In the genomic region with DNA sequence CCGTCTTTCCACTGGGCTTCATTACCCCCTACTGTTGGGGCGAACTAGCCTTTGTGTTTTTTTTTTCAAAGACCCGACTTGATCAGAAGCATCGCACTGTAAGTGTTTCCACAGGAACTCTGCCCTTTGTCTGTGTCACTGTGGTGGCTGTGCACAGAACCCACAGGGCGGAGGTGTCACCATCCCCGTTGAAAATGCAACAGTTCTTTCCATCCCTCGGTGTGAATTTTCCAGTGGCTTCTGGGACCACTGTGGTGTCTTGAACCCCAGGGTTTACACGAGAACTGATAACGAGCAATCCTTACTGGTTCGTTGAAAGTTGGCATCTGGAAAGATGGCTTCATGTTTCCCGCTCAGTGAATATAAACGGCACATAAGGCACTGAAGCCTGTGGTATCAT, we compare ENCODE assay signal across 25 mouse cellular contexts. TPM values are rescaled to one million over a fixed set of nuclear protein-coding genes. Genes with fewer than 3 reads are reported as not detected.
DNase-seq lines count a peak whose midpoint lies in the region; ATAC-seq and TF ChIP-seq lines count a peak whose summit lies in the region.
"Had no signal": no experiment of that assay in that cellular context is flagged by ENCODE, and none has a peak within 500 bp of the region (broad histone marks: within the 10 kb centered on the region; RNA-seq: fewer than 3 reads in every experiment).

No protein-coding gene starts in this region.

- WGBS in spleen, adult 2 months, result 64% methylated on average over 12 of the region's 12 CpGs
- WGBS in small intestine, adult 2 months, result 65% methylated on average over 12 of the region's 12 CpGs
- 68% methylated on average over 12 of the region's 12 CpGs for WGBS in hindbrain, postnatal 0 days

- no peaks in the 10 kb centered on the region for H3K36me3 ChIP-seq in spleen, adult 2 months (ENCODE audit: control insufficient read depth, insufficient read depth, low read length)
- H3K36me3 ChIP-seq in small intestine, adult 2 months (ENCODE audit: control insufficient read depth, insufficient read depth, low read length), result no peaks in the 10 kb centered on the region
- H3K36me3 ChIP-seq in hindbrain, postnatal 0 days (ENCODE audit: insufficient read depth, low read length), result no peaks in the 10 kb centered on the region
- H3K36me3 ChIP-seq: forebrain, embryonic 10.5 days; heart, embryonic 15.5 days; hindbrain, embryonic 10.5 days; limb, embryonic 15.5 days; liver, embryonic 15.5 days had no signal

- no peak overlapping the region for H3K4me3 ChIP-seq in spleen, adult 2 months (ENCODE audit: extremely low read depth, insufficient read depth, insufficient read length)
- H3K4me3 ChIP-seq in brown adipose tissue, adult 24 weeks (ENCODE audit: insufficient read depth, low read depth, low read length), result no peak overlapping the region
- H3K4me3 ChIP-seq in small intestine, adult 2 months (ENCODE audit: low read depth, low read length), result no peak overlapping the region
- H3K4me3 ChIP-seq in hindbrain, postnatal 0 days (ENCODE audit: low read length), result no peak overlapping the region
- H3K4me3 ChIP-seq: forebrain, embryonic 10.5 days; heart, embryonic 15.5 days; hindbrain, embryonic 10.5 days; limb, embryonic 15.5 days; liver, embryonic 15.5 days; megakaryocyte, embryonic 14.5 days had no signal

- no peaks in the 10 kb centered on the region for H3K27me3 ChIP-seq in spleen, adult 2 months (ENCODE audit: control insufficient read depth, insufficient read depth, low read length)
- H3K27me3 ChIP-seq in small intestine, adult 2 months (ENCODE audit: control insufficient read depth, insufficient read depth, low read length), result no peaks in the 10 kb centered on the region
- no peaks in the 10 kb centered on the region for H3K27me3 ChIP-seq in hindbrain, postnatal 0 days (ENCODE audit: insufficient read depth, low read length)
- H3K27me3 ChIP-seq: heart, embryonic 15.5 days; limb, embryonic 15.5 days; liver, embryonic 15.5 days had no signal

- no peak overlapping the region for H3K4me2 ChIP-seq in hindbrain, postnatal 0 days (ENCODE audit: low read depth, low read length)
- H3K4me2 ChIP-seq: heart, embryonic 15.5 days; limb, embryonic 15.5 days; liver, embryonic 15.5 days had no signal

- no peaks in the 10 kb centered on the region for H3K9me3 ChIP-seq in hindbrain, postnatal 0 days (ENCODE audit: low read length)
- H3K9me3 ChIP-seq: forebrain, embryonic 10.5 days; heart, embryonic 15.5 days; hindbrain, embryonic 10.5 days; limb, embryonic 15.5 days; liver, embryonic 15.5 days; megakaryocyte, embryonic 14.5 days had no signal

- TF ChIP-seq POLR2A in spleen, adult 2 months (IDR thresholded peaks at IDR 0.05; ENCODE audit: low read depth, low read length), result no peak
- no peak for TF ChIP-seq POLR2A in small intestine, adult 2 months (IDR thresholded peaks at IDR 0.05; ENCODE audit: low read depth, low read length)

- H3K27ac ChIP-seq in spleen, adult 2 months (ENCODE audit: insufficient read depth, low read length), result peak overlapping the region; percentile 65
- H3K27ac ChIP-seq in brown adipose tissue, adult 24 weeks (replicated peaks; ENCODE audit: low read depth, low read length), result 0 out of 2 replicates have a peak overlapping the region, but pooled peaks have one; percentile 19
- H3K27ac ChIP-seq in small intestine, adult 2 months (ENCODE audit: insufficient read depth, low read depth, low read length), result peak overlapping the region; percentile 44; the same call in 1 of the 2 replicates
- H3K27ac ChIP-seq in hindbrain, postnatal 0 days, result no peak overlapping the region
- H3K27ac ChIP-seq: forebrain, embryonic 10.5 days; heart, embryonic 15.5 days; hindbrain, embryonic 10.5 days; limb, embryonic 15.5 days; liver, embryonic 15.5 days had no signal

- H3K9ac ChIP-seq in hindbrain, postnatal 0 days (replicated peaks; ENCODE audit: low read length), result no peak overlapping the region
- H3K9ac ChIP-seq: heart, embryonic 15.5 days; limb, embryonic 15.5 days; liver, embryonic 15.5 days had no signal

- TF ChIP-seq CTCF in spleen, adult 2 months (IDR thresholded peaks at IDR 0.05; ENCODE audit: extremely low read depth, insufficient read depth, insufficient read length, insufficient replicate concordance), result no peak
- no peak for TF ChIP-seq CTCF in small intestine, adult 2 months (IDR thresholded peaks at IDR 0.05; ENCODE audit: extremely low read depth, insufficient read length, insufficient replicate concordance, low read depth, low read length)
- TF ChIP-seq CTCF in hindbrain, postnatal 0 days (IDR thresholded peaks at IDR 0.05; ENCODE audit: low read depth), result no peak

- no peak for ATAC-seq in hindbrain, postnatal 0 days
- ATAC-seq: Patski had no signal

- peaks cover 22% of the 10 kb centered on the region; the same call in 1 of the 2 replicates for H3K4me1 ChIP-seq in spleen, adult 2 months (ENCODE audit: control insufficient read depth, insufficient read depth, insufficient read length)
- H3K4me1 ChIP-seq in brown adipose tissue, adult 24 weeks (ENCODE audit: control insufficient read depth, insufficient read depth, insufficient read length, low read length), result peaks cover 73% of the 10 kb centered on the region
- no peaks in the 10 kb centered on the region for H3K4me1 ChIP-seq in small intestine, adult 2 months (ENCODE audit: control insufficient read depth, insufficient read depth, insufficient read length, low read length)
- no peaks in the 10 kb centered on the region for H3K4me1 ChIP-seq in hindbrain, postnatal 0 days (ENCODE audit: insufficient read depth, low read length)
- H3K4me1 ChIP-seq: liver, embryonic 15.5 days had no signal

- DNase-seq in spleen, adult 2 months (ENCODE audit: low read depth in 1 of 2, low spot score in 2 of 2), result peak in 1 of 2 experiments; percentile 39
- DNase-seq in spleen, adult 18-20 months, result no peak
- peak; percentile 66 to 80 for DNase-seq in thymus, postnatal 36 days
- DNase-seq in hindbrain, postnatal 0 days (ENCODE audit: low spot score), result no peak
- DNase-seq in lung, postnatal 14 days, result no peak
- DNase-seq in kidney, postnatal 25 days, result no peak
- DNase-seq: adrenal gland, postnatal 14 days; B cell, adult 2 months; cerebellum, adult 2 months; cerebellum, postnatal 36 days; heart, adult 18-20 months; kidney, adult 9 months; kidney, postnatal 4 days; midbrain, embryonic 14.5 days had no signal

RNA-seq across cellular contexts. Expression of a gene that starts 20.2 kb away (rescaled TPM):
- polyA plus RNA-seq in spleen, adult 2 months (2012; rRNA removed), result 12.5 and 13.5 TPM in 2 replicates
- polyA plus RNA-seq in brown adipose tissue, adult 24 weeks (2012; ENCODE audit: insufficient read depth, insufficient read length, missing spikeins), result 2.7 and 7.3 TPM in 2 replicates
- 1.9 and 3.2 TPM in 2 replicates for polyA plus RNA-seq in small intestine, adult 2 months (2012; rRNA removed)
- 10.9 and 16.1 TPM in 2 replicates for total RNA-seq in hindbrain, postnatal 0 days (2014; rRNA removed)
- polyA plus RNA-seq in hindbrain, postnatal 0 days (2015; fragmentation: Nextera tagmentation; extraction: Ambion mirVana), result 5.4 and 6.1 TPM in 2 replicates

RNA-seq across cellular contexts. Expression of a gene that starts 58.6 kb away (rescaled TPM):
- 0.14 and 0.27 TPM in 2 replicates for polyA plus RNA-seq in spleen, adult 2 months (2012; rRNA removed)
- polyA plus RNA-seq in brown adipose tissue, adult 24 weeks (2012; ENCODE audit: insufficient read depth, insufficient read length, missing spikeins), result 0.55 TPM in 1 of 2 replicates, not detected in the other
- 123 and 184 TPM in 2 replicates for polyA plus RNA-seq in small intestine, adult 2 months (2012; rRNA removed)
- 0.25 and 0.42 TPM in 2 replicates for total RNA-seq in hindbrain, postnatal 0 days (2014; rRNA removed)
- polyA plus RNA-seq in hindbrain, postnatal 0 days (2015; fragmentation: Nextera tagmentation; extraction: Ambion mirVana), result 0.33 and 0.47 TPM in 2 replicates
- total RNA-seq: left cerebral cortex, postnatal 25 days; neutrophil, adult 5-6 weeks had no signal
- polyA plus RNA-seq: Patski had no signal

Comparison
In these comparisons a context has a peak if more than half of its experiments do, and no peak if none do; other contexts are left out.
1. DNase-seq: peak in thymus, postnatal 36 days (2 of 2); none in spleen, adult 18-20 months (0 of 2), hindbrain, postnatal 0 days (single experiment), lung, postnatal 14 days (single experiment) and kidney, postnatal 25 days (0 of 2).
2. RNA of a gene that starts 58.6 kb away (polyA plus RNA-seq): 123 to 184 TPM in small intestine, adult 2 months; 0.55 TPM in brown adipose tissue, adult 24 weeks, 0.33 to 0.47 TPM in hindbrain, postnatal 0 days and 0.14 to 0.27 TPM in spleen, adult 2 months; every median in the first group is over 10 times any median in the second.